Mouse (Mus musculus): ENCODE data around the gene Rab17.

Rab17 gene

GRCm38 (mm10) chr1:90945171-90945570 lies 24.3 kb downstream of the Rab17 start:
- no peak for ATAC-seq (ENCODE audit: insufficient number of reproducible peaks, low FRiP score, low TSS enrichment)

DNA sequence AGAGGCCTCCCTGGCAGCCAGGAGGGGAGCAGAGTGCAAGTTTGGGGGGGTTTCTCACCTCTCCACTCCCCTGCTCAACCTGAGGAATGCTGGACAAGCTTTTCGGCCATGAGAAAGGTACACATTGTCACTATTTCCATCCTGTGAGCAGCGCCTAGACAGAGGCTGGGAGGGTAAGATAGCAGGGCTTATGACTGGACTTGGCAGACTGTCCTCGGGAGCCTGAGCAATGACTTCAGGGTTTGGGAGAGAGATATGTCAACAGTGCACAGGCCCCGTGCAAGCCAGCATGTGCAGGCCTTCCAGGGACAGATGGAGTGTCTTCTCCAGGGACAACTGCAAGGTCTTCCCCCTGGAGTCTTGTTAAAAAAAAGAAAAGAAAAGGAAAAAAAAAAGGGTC lies 29.5 kb downstream of the Rab17 start:
- ATAC-seq (ENCODE audit: insufficient number of reproducible peaks, low FRiP score, low TSS enrichment), result no peak

GRCm38 (mm10) chr1:90936990-90937389 lies 32.5 kb downstream of the Rab17 start:
- ATAC-seq (ENCODE audit: insufficient number of reproducible peaks, low FRiP score, low TSS enrichment), result no peak

- no peak for ATAC-seq (ENCODE audit: insufficient number of reproducible peaks, low FRiP score, low TSS enrichment)
Observed at GRCm38 (mm10) chr1:90933001-90933400, 36.5 kb downstream of the Rab17 start.

DNA sequence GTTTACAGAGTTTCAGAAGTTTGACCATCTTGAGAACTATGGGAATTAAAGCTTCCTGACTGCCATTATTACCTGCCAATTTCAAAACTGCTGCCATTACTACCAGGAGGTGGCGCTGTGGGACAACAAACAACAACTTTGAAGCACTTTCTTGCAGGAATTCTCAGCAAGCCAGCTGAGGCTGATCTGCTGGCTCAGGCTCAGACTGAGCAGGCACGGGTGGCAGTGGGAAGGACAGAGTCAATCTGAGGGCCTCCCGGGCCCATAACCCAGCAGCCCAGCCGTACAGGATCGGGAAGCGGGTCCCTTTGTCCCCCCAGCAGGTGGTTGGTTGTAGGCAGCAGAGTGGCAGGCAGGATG lies 40.9 kb downstream of the Rab17 start:
- ATAC-seq (ENCODE audit: insufficient number of reproducible peaks, low FRiP score, low TSS enrichment), result peak; percentile 23; the same call in 1 of the 2 replicates

GRCm38 (mm10) chr1:90927929-90928574 lies 41.4 kb downstream of the Rab17 start:
- no peak for ATAC-seq (ENCODE audit: insufficient number of reproducible peaks, low FRiP score, low TSS enrichment)

GRCm38 (mm10) chr1:90927308-90927707 lies 42.2 kb downstream of the Rab17 start:
- no peak for ATAC-seq (ENCODE audit: insufficient number of reproducible peaks, low FRiP score, low TSS enrichment)

DNA sequence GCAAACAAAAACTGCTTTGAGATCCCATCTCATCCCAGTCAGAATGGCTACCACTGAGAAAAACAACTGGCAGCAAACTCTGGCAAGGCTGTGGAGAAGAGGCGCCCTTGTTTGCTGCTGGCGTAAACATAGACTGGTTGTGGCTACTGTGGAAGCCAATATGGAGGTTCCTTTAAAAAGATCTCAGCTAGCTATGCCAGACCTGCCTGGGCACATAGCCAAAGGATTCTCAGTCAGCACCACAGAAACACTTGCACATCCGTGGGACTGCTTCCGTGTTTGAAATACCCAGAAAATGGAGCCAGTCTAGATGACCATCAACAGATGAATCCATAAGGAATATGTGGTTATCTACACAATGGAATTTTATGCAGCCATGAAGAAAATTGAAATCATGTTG lies 43.4 kb downstream of the Rab17 start:
- ATAC-seq (ENCODE audit: insufficient number of reproducible peaks, low FRiP score, low TSS enrichment), result no peak

DNA sequence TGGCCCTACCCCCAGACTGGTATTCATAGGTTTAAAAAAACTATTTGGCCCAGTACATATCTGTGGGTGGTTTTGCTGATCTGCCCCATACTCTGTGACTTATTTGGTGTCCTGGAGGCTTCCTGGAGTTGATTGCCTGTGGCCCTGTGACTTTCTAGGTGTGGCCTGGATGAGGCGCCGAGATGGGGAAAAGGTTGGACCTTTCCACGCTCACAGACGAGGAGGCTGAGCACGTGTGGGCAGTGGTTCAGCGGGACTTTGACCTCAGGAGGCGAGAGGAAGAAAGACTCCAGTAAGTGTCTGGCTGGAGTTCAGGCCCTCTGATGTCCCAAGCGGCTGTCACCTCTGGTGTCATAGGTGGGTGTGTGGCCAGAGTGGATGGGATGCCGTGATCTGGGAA lies 47.8 kb downstream of the Rab17 start:
- no peak for ATAC-seq (ENCODE audit: insufficient number of reproducible peaks, low FRiP score, low TSS enrichment)

GRCm38 (mm10) chr1:90917509-90917908 lies 52.0 kb downstream of the Rab17 start:
- ATAC-seq (ENCODE audit: insufficient number of reproducible peaks, low FRiP score, low TSS enrichment), result no peak

DNA sequence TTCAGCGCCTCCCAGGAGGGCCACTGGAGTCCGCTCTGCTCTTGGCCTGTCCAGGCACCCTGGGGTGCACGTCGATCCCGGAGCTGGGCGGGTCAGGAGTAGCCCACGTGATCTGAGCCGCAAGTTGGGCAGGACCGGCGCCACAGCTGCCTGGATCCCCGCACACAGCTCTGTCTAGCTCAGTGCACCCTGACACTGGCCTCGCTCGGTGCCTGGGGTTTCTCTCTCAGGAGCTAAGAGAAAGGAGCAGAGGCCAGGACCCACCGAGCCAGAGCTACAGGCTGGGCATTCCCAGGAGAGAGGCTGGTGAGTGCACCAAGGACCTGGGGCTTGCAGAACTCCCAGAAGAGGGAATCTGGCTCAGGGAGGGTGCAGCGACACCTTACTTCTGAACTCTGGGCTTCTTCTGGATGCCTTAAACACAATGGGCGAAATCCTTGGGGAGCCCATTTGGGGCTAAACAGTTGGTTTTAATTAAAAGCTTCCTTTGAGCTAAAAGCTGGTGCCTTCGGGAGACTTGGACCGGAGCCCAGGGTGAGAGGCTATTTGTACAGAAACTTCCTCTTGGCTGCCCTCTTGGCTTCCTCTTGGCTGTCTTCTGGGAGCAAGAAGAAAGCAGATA lies 54.4 kb downstream of the Rab17 start, which contains the start of gene Mlph:
TSS of gene Mlph (plus strand) at position 138 of the 622 bp plus-strand sequence.
- no peak for ATAC-seq (ENCODE audit: insufficient number of reproducible peaks, low FRiP score, low TSS enrichment)

DNA sequence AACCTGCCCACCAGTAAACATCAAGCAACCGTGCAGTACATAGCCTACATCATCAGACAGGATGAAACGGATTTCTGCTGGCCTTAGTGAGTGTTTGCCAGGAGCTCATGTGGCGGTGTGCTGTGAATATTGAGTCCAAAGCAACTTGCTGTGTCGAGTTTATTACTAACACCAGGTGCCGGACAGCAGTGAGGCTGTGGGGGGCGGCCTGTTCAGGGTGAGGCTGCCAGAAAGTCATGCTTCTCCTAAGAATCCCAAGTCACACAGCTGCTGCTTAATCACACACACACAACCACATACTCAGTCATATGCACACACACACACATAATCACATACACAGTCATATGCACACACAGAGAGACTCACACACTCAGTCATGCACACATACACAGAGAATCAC lies 56.2 kb downstream of the Rab17 start:
- no peak for ATAC-seq (ENCODE audit: insufficient number of reproducible peaks, low FRiP score, low TSS enrichment)

DNA sequence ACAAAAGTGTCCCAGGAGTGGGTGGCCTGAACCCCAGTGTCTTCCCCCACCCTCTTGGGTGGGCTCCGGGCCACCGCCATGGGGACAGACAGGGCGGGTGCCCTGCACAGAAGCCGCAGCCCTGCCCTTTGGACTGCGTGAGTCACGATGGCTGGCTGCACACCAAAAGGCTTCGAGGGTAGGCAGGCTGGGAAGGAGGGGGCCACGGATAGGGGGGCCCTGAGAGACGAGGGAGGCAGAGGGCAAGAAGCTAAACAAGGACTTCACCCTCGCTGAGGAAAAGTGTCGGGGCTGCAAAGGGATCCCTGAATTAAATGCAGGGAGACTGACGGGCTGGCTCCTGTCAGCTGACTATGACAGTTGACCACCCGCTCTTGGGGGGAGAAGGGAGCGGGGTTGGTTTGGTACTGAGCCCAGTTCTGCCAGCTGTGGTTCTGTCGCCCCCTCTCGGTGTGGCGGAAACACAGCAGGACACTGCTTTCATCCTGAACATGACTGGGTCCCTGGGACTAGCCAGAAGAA lies 59.8 kb downstream of the Rab17 start:
- ATAC-seq (ENCODE audit: insufficient number of reproducible peaks, low FRiP score, low TSS enrichment), result no peak

- no peak for ATAC-seq (ENCODE audit: insufficient number of reproducible peaks, low FRiP score, low TSS enrichment)
Observed at GRCm38 (mm10) chr1:90909161-90909560, 60.3 kb downstream of the Rab17 start.

Measured in cerebellum, adult (tissue).